Mouse (Mus musculus): ENCODE measurements around the gene Cacng5. TPM values are rescaled to one million over a fixed set of nuclear protein-coding genes. Genes with fewer than 3 reads are reported as not detected.

Gene Cacng5
- total and polyA plus RNA-seq, 2 experiments from 2014 or later: 16.4 to 36.4 TPM

DNA sequence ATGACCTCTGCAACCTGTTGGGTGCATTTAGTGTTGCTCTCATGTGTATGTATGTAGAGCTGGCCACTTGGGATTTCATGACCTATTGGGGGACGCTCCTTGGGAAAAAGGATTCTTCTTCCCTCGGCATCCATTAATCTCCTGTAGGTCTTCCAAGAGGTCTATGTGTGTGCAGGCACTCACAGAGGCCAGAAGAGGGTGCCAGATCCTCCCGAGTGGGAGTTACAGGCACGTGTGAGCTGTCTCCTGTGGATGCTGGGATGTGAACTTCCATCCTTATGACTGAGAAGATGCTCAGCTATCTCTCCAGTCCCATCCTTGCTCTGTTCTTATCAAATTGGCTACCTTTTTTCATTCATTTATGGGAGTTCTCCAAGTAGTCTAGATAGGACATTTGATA is 14.4 kb downstream of the Cacng5 start:
- no peak for ATAC-seq (ENCODE audit: low FRiP score)
- peak; percentile 54 for DNase-seq (ENCODE audit: low spot score)
- 44% methylated on average over 4 of the region's 4 CpGs for WGBS

DNA sequence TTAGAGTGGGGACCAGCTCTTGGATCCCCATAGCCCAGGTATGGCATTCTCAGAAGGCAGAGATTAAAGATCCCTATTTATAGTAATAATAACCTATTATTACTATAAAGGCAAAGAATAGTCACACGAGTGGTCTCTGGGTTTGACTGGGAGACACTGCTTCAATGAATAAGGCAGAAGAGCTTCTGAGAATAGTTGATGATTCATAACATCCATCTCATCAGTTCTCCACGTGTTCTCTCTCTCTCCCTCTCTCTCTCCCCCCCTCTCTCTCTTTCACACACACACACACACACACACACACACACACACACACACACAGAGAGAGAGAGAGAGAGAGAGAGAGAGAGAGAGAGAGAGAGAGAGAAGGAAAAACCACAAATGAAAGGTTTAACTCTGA is 16.2 kb downstream of the Cacng5 start:
- 54% methylated on average over 2 of the region's 2 CpGs for WGBS
- Histone ChIP-seq H3K36me3 (ENCODE audit: insufficient read depth, low read length) (no peaks in the 10 kb centered on the region), H3K4me1 (ENCODE audit: insufficient read depth, low read length) (no peaks in the 10 kb centered on the region), H3K27me3 (ENCODE audit: insufficient read depth, low read length) (no peaks in the 10 kb centered on the region), H3K4me3 (ENCODE audit: low read depth, low read length) (no peak overlapping the region), H3K9ac (replicated peaks; ENCODE audit: low read length, poor library complexity, severe bottlenecking) (no peak overlapping the region), H3K9me3 (ENCODE audit: low read length) (no peaks in the 10 kb centered on the region), H3K4me2 (ENCODE audit: low read depth, low read length, poor library complexity, severe bottlenecking) (no peak overlapping the region), H3K27ac (ENCODE audit: low read depth, low read length) (no peak overlapping the region)
- DNase-seq (ENCODE audit: low spot score): no peak
- ATAC-seq (ENCODE audit: low FRiP score): no peak
- TF ChIP-seq CTCF (IDR thresholded peaks at IDR 0.05): no peak

More for the DNA sequence above, 14.4 kb downstream of the Cacng5 start:
- Histone ChIP-seq H3K9me3 (ENCODE audit: low read length) (no peaks in the 10 kb centered on the region), H3K9ac (replicated peaks; ENCODE audit: low read length, poor library complexity, severe bottlenecking) (no peak overlapping the region), H3K4me1 (ENCODE audit: insufficient read depth, low read length) (0 out of 2 replicates have a peak, but pooled peaks cover 2% of the 10 kb centered on the region), H3K27me3 (ENCODE audit: insufficient read depth, low read length) (no peaks in the 10 kb centered on the region), H3K4me2 (ENCODE audit: low read depth, low read length, poor library complexity, severe bottlenecking) (no peak overlapping the region), H3K4me3 (ENCODE audit: low read depth, low read length) (no peak overlapping the region), H3K36me3 (ENCODE audit: insufficient read depth, low read length) (no peaks in the 10 kb centered on the region), H3K27ac (ENCODE audit: low read depth, low read length) (no peak overlapping the region)
- peak; percentile 60 for TF ChIP-seq CTCF (IDR thresholded peaks at IDR 0.05)

DNA sequence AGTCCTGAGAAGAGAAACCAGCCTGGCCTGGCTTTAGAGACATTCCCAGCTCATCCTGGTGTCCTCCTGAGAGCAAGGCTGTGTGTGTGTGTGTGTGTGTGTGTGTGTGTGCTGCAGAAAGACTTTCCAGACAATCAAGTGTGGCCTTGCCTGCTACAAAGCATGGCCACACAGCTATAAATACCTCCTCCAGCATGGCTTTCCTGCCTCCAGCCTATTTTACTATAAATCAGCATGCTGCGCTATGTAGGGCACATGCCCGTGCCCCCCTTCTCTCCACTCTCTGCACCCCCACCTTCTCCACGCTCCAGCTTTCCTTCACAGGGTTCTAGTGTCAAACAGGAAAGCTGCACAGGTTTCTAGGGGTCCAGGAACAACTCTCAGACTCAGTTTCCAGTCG is 19.2 kb downstream of the Cacng5 start:
- Histone ChIP-seq H3K4me2 (ENCODE audit: low read depth, low read length, poor library complexity, severe bottlenecking) (no peak overlapping the region), H3K9ac (replicated peaks; ENCODE audit: low read length, poor library complexity, severe bottlenecking) (no peak overlapping the region), H3K4me1 (ENCODE audit: insufficient read depth, low read length) (no peaks in the 10 kb centered on the region), H3K9me3 (ENCODE audit: low read length) (no peaks in the 10 kb centered on the region), H3K4me3 (ENCODE audit: low read depth, low read length) (no peak overlapping the region), H3K27me3 (ENCODE audit: insufficient read depth, low read length) (no peaks in the 10 kb centered on the region), H3K27ac (ENCODE audit: low read depth, low read length) (no peak overlapping the region), H3K36me3 (ENCODE audit: insufficient read depth, low read length) (no peaks in the 10 kb centered on the region)
- no peak for TF ChIP-seq CTCF (IDR thresholded peaks at IDR 0.05)
- 62% methylated on average over 4 of the region's 4 CpGs for WGBS
- ATAC-seq (ENCODE audit: low FRiP score) (no peak), DNase-seq (ENCODE audit: low spot score) (no peak)

DNA sequence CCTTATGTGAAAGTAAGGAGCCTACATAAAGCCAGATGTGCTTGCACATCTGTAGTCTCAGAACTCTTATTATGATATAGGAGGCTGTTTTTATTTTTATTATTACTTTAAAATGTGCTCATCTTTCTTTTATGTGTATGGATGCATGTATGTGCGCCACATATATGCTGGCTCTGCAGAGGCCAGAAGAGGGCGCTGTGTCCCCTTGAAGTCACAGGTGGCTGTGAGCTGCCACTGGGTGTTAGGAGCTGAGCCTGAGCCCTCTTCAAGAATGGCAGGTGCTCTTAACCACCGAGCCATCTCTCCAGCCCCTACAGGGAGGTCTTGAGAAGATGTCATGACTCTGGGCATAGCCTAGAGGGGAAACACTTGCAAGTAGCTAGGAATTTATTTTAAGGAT is 23.5 kb downstream of the Cacng5 start:
- no peak overlapping the region for H3K4me3 ChIP-seq (ENCODE audit: low read depth, low read length)
- H3K4me2 ChIP-seq (ENCODE audit: low read depth, low read length, poor library complexity, severe bottlenecking): no peak overlapping the region
- H3K9ac ChIP-seq (replicated peaks; ENCODE audit: low read length, poor library complexity, severe bottlenecking): no peak overlapping the region
- H3K36me3 ChIP-seq (ENCODE audit: insufficient read depth, low read length): no peaks in the 10 kb centered on the region
- TF ChIP-seq CTCF (IDR thresholded peaks at IDR 0.05): peak; percentile 54
- no peaks in the 10 kb centered on the region for H3K4me1 ChIP-seq (ENCODE audit: insufficient read depth, low read length)
- H3K9me3 ChIP-seq (ENCODE audit: low read length): no peaks in the 10 kb centered on the region
- H3K27me3 ChIP-seq (ENCODE audit: insufficient read depth, low read length): no peaks in the 10 kb centered on the region
- DNase-seq (ENCODE audit: low spot score) (no peak), ATAC-seq (ENCODE audit: low FRiP score) (no peak)
- WGBS: 78% methylated on average over 3 of the region's 3 CpGs
- no peak overlapping the region for H3K27ac ChIP-seq (ENCODE audit: low read depth, low read length)

DNA sequence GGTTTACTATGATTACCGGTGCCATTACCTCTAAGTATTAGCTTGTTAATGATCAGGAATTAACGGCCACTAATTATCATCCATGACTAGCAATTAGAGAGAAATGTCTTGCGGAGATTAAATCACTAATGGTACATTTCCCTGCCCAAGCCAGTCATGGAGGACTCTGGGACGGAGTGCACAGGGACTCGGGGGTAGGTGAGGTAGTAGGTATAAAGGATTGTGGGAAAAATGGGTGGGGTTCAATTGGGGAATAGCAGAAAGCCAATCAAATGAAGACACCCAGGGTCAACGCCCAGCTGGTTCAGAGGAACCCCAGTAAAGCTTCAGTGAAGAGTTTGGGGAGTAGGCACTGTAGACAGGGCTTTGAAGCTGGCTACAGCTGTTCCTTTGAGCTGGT is 27.5 kb downstream of the Cacng5 start:
- Histone ChIP-seq H3K9me3 (ENCODE audit: low read length) (no peaks in the 10 kb centered on the region), H3K27ac (ENCODE audit: low read depth, low read length) (no peak overlapping the region), H3K4me3 (ENCODE audit: low read depth, low read length) (no peak overlapping the region), H3K4me2 (ENCODE audit: low read depth, low read length, poor library complexity, severe bottlenecking) (no peak overlapping the region), H3K9ac (replicated peaks; ENCODE audit: low read length, poor library complexity, severe bottlenecking) (no peak overlapping the region), H3K27me3 (ENCODE audit: insufficient read depth, low read length) (no peaks in the 10 kb centered on the region), H3K4me1 (ENCODE audit: insufficient read depth, low read length) (no peaks in the 10 kb centered on the region), H3K36me3 (ENCODE audit: insufficient read depth, low read length) (no peaks in the 10 kb centered on the region)
- no peak for ATAC-seq (ENCODE audit: low FRiP score)
- no peak for DNase-seq (ENCODE audit: low spot score)
- TF ChIP-seq CTCF (IDR thresholded peaks at IDR 0.05): no peak
- WGBS: 79% methylated on average over 6 of the region's 6 CpGs

DNA sequence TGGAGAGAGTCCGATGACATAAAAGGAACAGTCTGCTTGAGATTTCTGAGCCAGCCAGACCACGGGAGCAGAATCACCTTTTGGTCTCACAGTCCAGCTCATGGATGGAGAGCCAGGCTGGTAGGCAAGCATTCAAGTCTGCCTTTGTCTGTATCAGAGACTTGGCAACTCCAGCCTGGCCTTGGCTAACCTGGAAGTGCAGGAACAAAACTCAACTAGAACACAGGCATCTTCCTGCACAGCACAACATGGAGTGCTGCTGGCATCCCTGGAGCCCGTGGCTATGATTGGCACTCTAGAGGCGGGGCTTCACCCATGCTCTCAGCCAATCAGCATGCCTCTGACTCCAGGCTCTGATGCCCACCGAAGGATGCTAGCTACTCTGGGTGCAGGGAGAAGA is 38.0 kb downstream of the Cacng5 start:
- H3K9ac ChIP-seq (replicated peaks; ENCODE audit: low read length, poor library complexity, severe bottlenecking): no peak overlapping the region
- H3K27me3 ChIP-seq (ENCODE audit: insufficient read depth, low read length): no peaks in the 10 kb centered on the region
- H3K9me3 ChIP-seq (ENCODE audit: low read length): no peaks in the 10 kb centered on the region
- H3K4me2 ChIP-seq (ENCODE audit: low read depth, low read length, poor library complexity, severe bottlenecking): no peak overlapping the region
- peak; percentile 65; the same call in 1 of the 2 replicates for ATAC-seq (ENCODE audit: low FRiP score)
- 68% methylated on average over 5 of the region's 5 CpGs for WGBS
- peak; percentile 57 for DNase-seq (ENCODE audit: low spot score)
- no peak overlapping the region for H3K4me3 ChIP-seq (ENCODE audit: low read depth, low read length)
- no peaks in the 10 kb centered on the region for H3K4me1 ChIP-seq (ENCODE audit: insufficient read depth, low read length)
- no peak for TF ChIP-seq CTCF (IDR thresholded peaks at IDR 0.05)
- H3K27ac ChIP-seq (ENCODE audit: low read depth, low read length): no peak overlapping the region
- H3K36me3 ChIP-seq (ENCODE audit: insufficient read depth, low read length): no peaks in the 10 kb centered on the region
